Mouse (Mus musculus) liver, postnatal 0 days (tissue): ENCODE data around the gene Znhit1. TPM values are rescaled to one million over a fixed set of nuclear protein-coding genes. Genes with fewer than 3 reads are reported as not detected.
"Not testable (repeated sequence)": the region's sequence is repeated elsewhere in the genome, so short reads cannot be mapped to it uniquely, and the experiment has no call there.

Experiments used
- ATAC-seq: fragments of 200-750 bp; cut with Nextera tagmentation; 2 replicates; pipeline ENCODE4 v1.8.0; 2017; ENCODE audit warnings: mild to moderate bottlenecking, moderate library complexity
- DNase-seq: peaks from one replicate; pipeline ENCODE4 v3.0.0-alpha.2; 2016
- H3K27ac ChIP-seq: fragments of 300-500 bp; sonication (generic); 2 replicates; pipeline ENCODE4 v1.5.1; 2014; ENCODE audit warnings: antibody characterized with exemption, moderate library complexity, mild to moderate bottlenecking, low read depth
- H3K27me3 ChIP-seq: fragments of 300-500 bp; sonication (generic); 2 replicates; pipeline ENCODE4 v1.6.1; 2014; ENCODE audit warnings: low read length, control low read depth, mixed read lengths; ENCODE audit not compliant: insufficient read depth
- H3K36me3 ChIP-seq: fragments of 300-500 bp; sonication (generic); replicated peaks from 2 replicates; pipeline ENCODE4 v1.6.1; 2014; ENCODE audit warnings: mild to moderate bottlenecking, control low read depth, low read length, moderate library complexity, mixed read lengths; ENCODE audit not compliant: insufficient read depth
- H3K4me1 ChIP-seq: fragments of 300-500 bp; sonication (generic); 2 replicates; pipeline ENCODE4 v1.6.1; 2014; ENCODE audit warnings: antibody characterized with exemption, mild to moderate bottlenecking, control low read depth; ENCODE audit not compliant: insufficient read depth
- H3K4me2 ChIP-seq: fragments of 300-500 bp; sonication (generic); 2 replicates; pipeline ENCODE4 v1.6.1; 2014; ENCODE audit warnings: low read depth, mild to moderate bottlenecking, low read length, moderate library complexity, mixed read lengths
- H3K4me3 ChIP-seq: fragments of 300-500 bp; sonication (generic); 2 replicates; pipeline ENCODE4 v1.5.1; 2014; ENCODE audit warnings: low read depth, low read length
- H3K9ac ChIP-seq: fragments of 300-500 bp; sonication (generic); replicated peaks from 2 replicates; pipeline ENCODE4 v1.6.1; 2014; ENCODE audit warnings: mild to moderate bottlenecking, moderate library complexity
- H3K9me3 ChIP-seq: fragments of 300-500 bp; sonication (generic); 2 replicates; pipeline ENCODE4 v1.6.1; 2016; ENCODE audit warnings: mild to moderate bottlenecking, control low read depth, low read length, mixed read lengths
- CTCF ChIP-seq: sonication (generic); IDR thresholded peaks from 2 replicates; pipeline ENCODE4 v1.5.1; 2016; ENCODE audit warnings: antibody characterized with exemption, low read depth
- EP300 ChIP-seq: IDR thresholded peaks from 2 replicates; pipeline ENCODE4 v1.6.1; 2016; ENCODE audit warnings: antibody characterized with exemption, low read depth, mild to moderate bottlenecking
- WGBS: fragments of 180-500 bp; shearing (Covaris S2); extraction: QIAGEN DNeasy Blood & Tissue Kit; methylation state at CpG from one replicate; pipeline ENCODE4 v1.1.7; 2014; ENCODE audit not compliant: insufficient replicate concordance; 5-methylcytosine and 5-hydroxymethylcytosine counted together
- polyA plus RNA-seq: library from polyadenylated mRNA; unstranded; fragments of >200 nt; fragmentation: Nextera tagmentation; extraction: Ambion mirVana; gene quantifications from 2 replicates; pipeline ENCODE4 v1.2.1, GENCODE M21; 2015

Znhit1 gene
- polyA plus RNA-seq, 1 experiment from 2014 or later, result 44.1 TPM

DNA sequence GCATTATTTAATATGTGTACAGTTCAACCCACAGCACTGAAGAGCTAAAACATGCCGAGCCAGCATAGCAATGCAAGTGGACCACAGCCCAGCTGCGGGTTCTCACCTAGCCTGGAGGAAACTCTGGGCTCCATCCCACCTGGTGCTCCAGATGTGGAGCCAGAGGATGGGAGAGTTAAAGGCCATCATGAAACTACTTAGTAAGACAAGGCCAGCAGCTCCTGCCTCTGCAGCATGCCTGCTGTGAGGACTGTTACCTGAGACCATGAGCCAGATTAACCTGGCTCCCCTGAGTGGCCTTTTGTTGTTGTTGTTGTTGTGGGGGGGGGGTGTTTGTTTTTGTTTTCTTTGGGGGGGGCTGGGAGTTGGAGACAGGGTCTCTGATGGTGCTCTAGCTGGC lies 44.4 kb downstream of the Znhit1 start:
- Histone ChIP-seq H3K27ac (no peak overlapping the region), H3K4me2 (no peak overlapping the region), H3K9me3 (peaks cover 3% of the 10 kb centered on the region; the same call in 1 of the 2 replicates), H3K4me3 (no peak overlapping the region), H3K36me3 (no peaks in the 10 kb centered on the region), H3K4me1 (no peaks in the 10 kb centered on the region), H3K9ac (no peak overlapping the region), H3K27me3 (no peaks in the 10 kb centered on the region)
- DNase-seq, result no peak
- ATAC-seq, result no peak
- TF ChIP-seq CTCF, result no peak
- no peak for TF ChIP-seq EP300
- WGBS, result 76% methylated on average over 2 of the region's 2 CpGs

GRCm38 (mm10) chr5:136942781-136943180 lies 45.0 kb downstream of the Znhit1 start:
- TF ChIP-seq EP300, result no peak
- TF ChIP-seq CTCF, result no peak
- no peak overlapping the region for H3K4me2 ChIP-seq
- WGBS, result 78% methylated on average over 3 of the region's 3 CpGs
- H3K27ac ChIP-seq, result no peak overlapping the region
- H3K9ac ChIP-seq, result no peak overlapping the region
- peaks cover 3% of the 10 kb centered on the region; the same call in 1 of the 2 replicates for H3K9me3 ChIP-seq
- ATAC-seq (no peak), DNase-seq (no peak)
- no peak overlapping the region for H3K4me3 ChIP-seq
- H3K4me1 ChIP-seq, result no peaks in the 10 kb centered on the region
- H3K36me3 ChIP-seq, result no peaks in the 10 kb centered on the region
- no peaks in the 10 kb centered on the region for H3K27me3 ChIP-seq

DNA sequence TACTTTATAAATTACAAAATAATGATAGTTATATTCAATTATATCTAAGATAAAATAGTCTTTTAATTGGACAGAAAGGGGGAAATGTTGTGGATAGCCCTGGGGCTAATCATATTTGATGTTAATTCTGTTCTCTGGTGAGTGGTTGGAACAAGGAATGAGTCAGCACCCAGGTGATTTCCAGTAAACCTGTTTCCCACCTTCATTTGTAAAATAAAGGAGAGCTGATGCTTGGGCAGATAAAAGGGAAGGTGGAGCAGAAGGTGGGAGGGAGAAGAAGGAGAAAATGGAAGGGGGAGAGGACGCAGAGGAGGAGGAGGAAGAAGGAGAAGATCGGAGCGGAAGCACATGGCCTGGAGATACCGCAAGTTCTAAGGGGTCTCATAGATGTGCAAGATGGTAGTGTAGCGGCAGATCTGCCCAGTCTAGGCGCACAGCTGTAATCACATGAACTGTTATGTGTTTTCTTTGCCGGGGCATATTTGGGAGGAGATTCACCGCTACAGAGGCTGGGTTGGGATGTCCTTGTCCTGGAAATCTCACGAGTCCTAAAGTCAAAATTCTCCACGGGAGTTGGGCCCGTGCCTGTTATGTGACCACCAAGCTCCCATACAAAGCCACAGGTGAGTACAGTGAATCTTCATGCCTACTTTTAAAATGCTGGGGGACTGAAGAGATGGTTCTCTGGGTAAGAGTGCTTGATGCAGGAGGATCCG lies 46.8 kb downstream of the Znhit1 start:
- Histone ChIP-seq H3K36me3 (no peaks in the 10 kb centered on the region), H3K9ac (no peak overlapping the region), H3K27ac (no peak overlapping the region), H3K4me2 (no peak overlapping the region), H3K4me3 (no peak overlapping the region), H3K27me3 (no peaks in the 10 kb centered on the region), H3K4me1 (no peaks in the 10 kb centered on the region), H3K9me3 (peaks cover 3% of the 10 kb centered on the region; the same call in 1 of the 2 replicates)
- TF ChIP-seq EP300 (no peak), CTCF (no peak)
- no peak for ATAC-seq
- DNase-seq, result no peak
- 80% methylated on average over 12 of the region's 12 CpGs for WGBS

DNA sequence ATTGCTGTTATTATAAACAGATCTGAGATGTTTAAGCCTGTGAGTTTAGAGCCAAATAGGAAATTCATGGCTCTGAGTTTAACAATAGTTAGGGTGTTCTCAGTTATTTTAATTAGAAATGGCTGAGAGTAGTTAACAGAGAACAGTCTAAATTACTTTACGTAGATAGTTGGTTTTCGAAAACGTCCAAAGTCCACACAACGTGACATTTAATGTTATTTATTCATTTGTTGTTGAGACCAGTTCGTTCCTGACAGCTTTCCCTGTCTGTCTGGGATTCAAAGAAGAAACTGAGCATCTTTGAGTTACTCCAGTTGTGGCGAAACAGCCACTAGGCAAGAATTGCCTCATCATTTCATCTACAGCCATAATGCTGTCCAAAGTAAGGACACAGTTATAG lies 47.8 kb downstream of the Znhit1 start:
- DNase-seq, H3K4me2 ChIP-seq, H3K4me3 ChIP-seq, ATAC-seq, H3K27me3 ChIP-seq, H3K9ac ChIP-seq, H3K9me3 ChIP-seq, H3K27ac ChIP-seq, H3K4me1 ChIP-seq, H3K36me3 ChIP-seq: not testable (repeated sequence)
- WGBS, result 80% methylated on average over 6 of the region's 6 CpGs

DNA sequence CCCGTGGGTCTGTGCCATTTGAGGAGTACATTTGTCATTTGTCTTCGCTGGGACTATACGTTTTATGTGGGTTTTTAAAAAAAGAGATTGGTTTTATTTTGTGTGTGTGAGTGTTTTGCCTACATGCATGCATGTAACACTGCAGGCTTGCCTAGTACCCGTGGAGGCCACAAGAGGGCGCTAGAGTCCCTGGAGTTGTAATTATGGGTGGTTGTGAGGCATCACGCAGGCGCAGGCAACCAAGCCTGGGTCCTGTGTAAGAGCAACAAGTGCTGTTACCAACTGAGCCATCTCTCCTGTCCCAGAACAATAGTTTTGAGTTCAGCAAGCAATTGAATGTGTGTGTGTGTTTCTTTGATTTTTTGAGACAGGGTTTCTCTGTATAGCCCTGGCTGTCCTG lies 48.5 kb downstream of the Znhit1 start:
- Histone ChIP-seq H3K27me3 (no peaks in the 10 kb centered on the region), H3K9me3 (peaks cover 3% of the 10 kb centered on the region; the same call in 1 of the 2 replicates), H3K9ac (no peak overlapping the region), H3K36me3 (no peaks in the 10 kb centered on the region), H3K4me2 (no peak overlapping the region), H3K4me3 (no peak overlapping the region), H3K27ac (no peak overlapping the region), H3K4me1 (no peaks in the 10 kb centered on the region)
- WGBS, result 71% methylated on average over 7 of the region's 7 CpGs
- DNase-seq (peak; percentile 36), ATAC-seq (no peak)
- no peak for TF ChIP-seq EP300
- peak; percentile 62 for TF ChIP-seq CTCF

DNA sequence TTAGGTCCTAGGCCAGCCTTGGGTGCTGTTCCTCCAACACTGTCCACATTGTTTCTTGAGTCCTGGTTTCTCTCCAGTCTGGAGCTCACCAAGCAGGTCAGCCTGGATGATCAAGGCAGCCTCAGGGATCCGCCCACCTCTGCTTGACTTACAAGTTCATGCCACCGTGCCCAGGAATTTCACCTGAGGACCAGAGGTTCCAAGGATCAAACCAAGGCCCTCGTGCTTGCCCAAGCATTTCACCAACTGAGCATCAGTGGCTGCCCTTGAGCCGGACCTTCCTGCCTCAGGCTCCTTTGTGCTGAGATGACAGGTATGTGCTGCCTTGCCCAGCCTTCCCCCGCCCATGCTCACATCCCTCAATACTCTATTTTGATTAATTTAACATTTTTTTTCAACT lies 50.2 kb downstream of the Znhit1 start:
- 78% methylated on average over 5 of the region's 5 CpGs for WGBS
- TF ChIP-seq EP300, result no peak
- no peak for TF ChIP-seq CTCF

GRCm38 (mm10) chr5:136936750-136937149 lies 51.1 kb downstream of the Znhit1 start:
- no peaks in the 10 kb centered on the region for H3K4me1 ChIP-seq
- H3K36me3 ChIP-seq, result no peaks in the 10 kb centered on the region
- H3K9ac ChIP-seq, result no peak overlapping the region
- no peak overlapping the region for H3K4me3 ChIP-seq
- H3K27me3 ChIP-seq, result no peaks in the 10 kb centered on the region
- TF ChIP-seq EP300 (no peak), CTCF (no peak)
- H3K9me3 ChIP-seq, result peaks cover 3% of the 10 kb centered on the region; the same call in 1 of the 2 replicates
- no peak overlapping the region for H3K4me2 ChIP-seq
- ATAC-seq (no peak), DNase-seq (no peak)
- 82% methylated on average over 6 of the region's 6 CpGs for WGBS
- no peak overlapping the region for H3K27ac ChIP-seq

More for the DNA sequence above, 50.2 kb downstream of the Znhit1 start:
- Histone ChIP-seq H3K4me3 (no peak overlapping the region), H3K27me3 (no peaks in the 10 kb centered on the region), H3K9ac (no peak overlapping the region), H3K36me3 (no peaks in the 10 kb centered on the region), H3K4me2 (no peak overlapping the region), H3K4me1 (no peaks in the 10 kb centered on the region), H3K9me3 (peaks cover 3% of the 10 kb centered on the region; the same call in 1 of the 2 replicates), H3K27ac (no peak overlapping the region)
- ATAC-seq (no peak), DNase-seq (no peak)
